Mouse (Mus musculus): ENCODE data around the gene Mical1.
A peak's percentile ranks its signal among the peaks of the same experiment; 100 is the strongest.

GRCm38 (mm10) chr10:41518981-41519618, 43.0 kb downstream of the Mical1 start, which contains the start of gene Cd164:
- TF ChIP-seq CTCF (IDR thresholded peaks at IDR 0.05) (no peak), EP300 (IDR thresholded peaks at IDR 0.05) (0 out of 2 replicates have a peak, but pooled peaks have one; percentile 19)
